Mouse (Mus musculus): ENCODE measurements around the gene Olfr1100. TPM values are rescaled to one million over a fixed set of nuclear protein-coding genes. Genes with fewer than 3 reads are reported as not detected.

Gene Olfr1100
- not detected in 2 replicates for polyA plus RNA-seq (2015; fragmentation: Nextera tagmentation; extraction: Ambion mirVana)

GRCm38 (mm10) chr2:86979854-86980253 lies at the start of gene Olfr1100:
TSS of gene Olfr1100 (minus strand) at chr2:86979954.
- ATAC-seq, result no peak
- no peak within 1 kb of the TSS for H3K4me3 ChIP-seq (ENCODE audit: low read depth, low read length)
- WGBS (ENCODE audit: insufficient replicate concordance), result 65% methylated on average over 3 of the region's 3 CpGs
- H3K4me2 ChIP-seq (ENCODE audit: low read depth, low read length), result no peak within 1 kb of the TSS
- no peaks in the 10 kb centered on the region for H3K27me3 ChIP-seq (ENCODE audit: insufficient read depth, low read length)
- no peak within 1 kb of the TSS for H3K9ac ChIP-seq (replicated peaks)
- TF ChIP-seq CTCF (IDR thresholded peaks at IDR 0.05; ENCODE audit: low read depth) (no peak), EP300 (IDR thresholded peaks at IDR 0.05; ENCODE audit: low read depth) (no peak)
- no peaks in the 10 kb centered on the region for H3K9me3 ChIP-seq (ENCODE audit: low read length)
- H3K36me3 ChIP-seq (replicated peaks; ENCODE audit: insufficient read depth, low read length), result no peaks in the 10 kb centered on the region
- DNase-seq, result no peak
- H3K27ac ChIP-seq (ENCODE audit: low read depth), result no peak within 1 kb of the TSS
- no peaks in the 10 kb centered on the region for H3K4me1 ChIP-seq (ENCODE audit: insufficient read depth)

GRCm38 (mm10) chr2:87026980-87027379 lies 47.2 kb upstream of the Olfr1100 start, which contains the start of gene Olfr1104:
TSS of gene Olfr1104 (minus strand) at chr2:87027080.
- WGBS (ENCODE audit: insufficient replicate concordance), result 70% methylated on average over 1 of the region's 1 CpGs
- no peaks in the 10 kb centered on the region for H3K9me3 ChIP-seq (ENCODE audit: low read length)
- no peak within 1 kb of the TSS for H3K4me3 ChIP-seq (ENCODE audit: low read depth, low read length)
- no peak within 1 kb of the TSS for H3K27ac ChIP-seq (ENCODE audit: low read depth)
- TF ChIP-seq EP300 (IDR thresholded peaks at IDR 0.05; ENCODE audit: low read depth) (no peak), CTCF (IDR thresholded peaks at IDR 0.05; ENCODE audit: low read depth) (no peak)
- no peak within 1 kb of the TSS for H3K9ac ChIP-seq (replicated peaks)
- H3K27me3 ChIP-seq (ENCODE audit: insufficient read depth, low read length), result no peaks in the 10 kb centered on the region
- no peaks in the 10 kb centered on the region for H3K4me1 ChIP-seq (ENCODE audit: insufficient read depth)
- ATAC-seq, result no peak
- H3K4me2 ChIP-seq (ENCODE audit: low read depth, low read length), result no peak within 1 kb of the TSS
- DNase-seq, result no peak
- no peaks in the 10 kb centered on the region for H3K36me3 ChIP-seq (replicated peaks; ENCODE audit: insufficient read depth, low read length)

GRCm38 (mm10) chr2:86998098-86998497 lies 18.3 kb upstream of the Olfr1100 start, which contains the start of gene Olfr1102:
TSS of gene Olfr1102 (plus strand) at chr2:86998398.
- Histone ChIP-seq H3K9ac (replicated peaks) (no peak within 1 kb of the TSS), H3K27me3 (ENCODE audit: insufficient read depth, low read length) (no peaks in the 10 kb centered on the region), H3K4me3 (ENCODE audit: low read depth, low read length) (no peak within 1 kb of the TSS), H3K4me2 (ENCODE audit: low read depth, low read length) (no peak within 1 kb of the TSS), H3K9me3 (ENCODE audit: low read length) (no peaks in the 10 kb centered on the region; the same call in 1 of the 2 replicates), H3K36me3 (replicated peaks; ENCODE audit: insufficient read depth, low read length) (no peaks in the 10 kb centered on the region), H3K27ac (ENCODE audit: low read depth) (no peak within 1 kb of the TSS), H3K4me1 (ENCODE audit: insufficient read depth) (no peaks in the 10 kb centered on the region)
- ATAC-seq (no peak), DNase-seq (no peak)
- TF ChIP-seq CTCF (IDR thresholded peaks at IDR 0.05; ENCODE audit: low read depth) (no peak), EP300 (IDR thresholded peaks at IDR 0.05; ENCODE audit: low read depth) (no peak)

- Histone ChIP-seq H3K4me1 (ENCODE audit: insufficient read depth) (no peaks in the 10 kb centered on the region), H3K4me3 (ENCODE audit: low read depth, low read length) (no peak within 1 kb of the TSS), H3K36me3 (replicated peaks; ENCODE audit: insufficient read depth, low read length) (no peaks in the 10 kb centered on the region), H3K4me2 (ENCODE audit: low read depth, low read length) (no peak within 1 kb of the TSS), H3K27ac (ENCODE audit: low read depth) (no peak within 1 kb of the TSS), H3K27me3 (ENCODE audit: insufficient read depth, low read length) (no peaks in the 10 kb centered on the region), H3K9me3 (ENCODE audit: low read length) (no peaks in the 10 kb centered on the region), H3K9ac (replicated peaks) (no peak within 1 kb of the TSS)
- ATAC-seq (no peak), DNase-seq (no peak)
- TF ChIP-seq CTCF (IDR thresholded peaks at IDR 0.05; ENCODE audit: low read depth) (no peak), EP300 (IDR thresholded peaks at IDR 0.05; ENCODE audit: low read depth) (no peak)
- 74% methylated on average over 3 of the region's 3 CpGs for WGBS (ENCODE audit: insufficient replicate concordance)
Observed at GRCm38 (mm10) chr2:86991121-86991520, 11.4 kb upstream of the Olfr1100 start, which contains the start of gene Olfr1101. TSS of gene Olfr1101 (minus strand) at chr2:86991221.

GRCm38 (mm10) chr2:86960593-86960992 lies 19.2 kb downstream of the Olfr1100 start, which contains the start of gene Olfr1099:
TSS of gene Olfr1099 (minus strand) at chr2:86960693.
- 65% methylated on average over 1 of the region's 1 CpGs for WGBS (ENCODE audit: insufficient replicate concordance)
- ATAC-seq, result no peak
- Histone ChIP-seq H3K9ac (replicated peaks) (no peak within 1 kb of the TSS), H3K9me3 (ENCODE audit: low read length) (no peaks in the 10 kb centered on the region), H3K27ac (ENCODE audit: low read depth) (no peak within 1 kb of the TSS), H3K27me3 (ENCODE audit: insufficient read depth, low read length) (no peaks in the 10 kb centered on the region), H3K36me3 (replicated peaks; ENCODE audit: insufficient read depth, low read length) (no peaks in the 10 kb centered on the region), H3K4me2 (ENCODE audit: low read depth, low read length) (no peak within 1 kb of the TSS), H3K4me1 (ENCODE audit: insufficient read depth) (no peaks in the 10 kb centered on the region), H3K4me3 (ENCODE audit: low read depth, low read length) (no peak within 1 kb of the TSS)
- no peak for DNase-seq
- TF ChIP-seq EP300 (IDR thresholded peaks at IDR 0.05; ENCODE audit: low read depth) (no peak), CTCF (IDR thresholded peaks at IDR 0.05; ENCODE audit: low read depth) (no peak)

GRCm38 (mm10) chr2:86926557-86926956 lies 53.2 kb downstream of the Olfr1100 start:
- Histone ChIP-seq H3K27ac (ENCODE audit: low read depth) (no peak overlapping the region), H3K4me1 (ENCODE audit: insufficient read depth) (no peaks in the 10 kb centered on the region), H3K4me3 (ENCODE audit: low read depth, low read length) (no peak overlapping the region), H3K9me3 (ENCODE audit: low read length) (no peaks in the 10 kb centered on the region), H3K36me3 (replicated peaks; ENCODE audit: insufficient read depth, low read length) (no peaks in the 10 kb centered on the region), H3K4me2 (ENCODE audit: low read depth, low read length) (no peak overlapping the region), H3K27me3 (ENCODE audit: insufficient read depth, low read length) (no peaks in the 10 kb centered on the region), H3K9ac (replicated peaks) (no peak overlapping the region)
- no peak for DNase-seq
- no peak for TF ChIP-seq CTCF (IDR thresholded peaks at IDR 0.05; ENCODE audit: low read depth)
- no peak for TF ChIP-seq EP300 (IDR thresholded peaks at IDR 0.05; ENCODE audit: low read depth)
- ATAC-seq, result no peak

Other genes starting within 250 kb of the Olfr1100 start
- gene Olfr1089, start 246.3 kb downstream of the Olfr1100 start, polyA plus RNA-seq (2015; fragmentation: Nextera tagmentation; extraction: Ambion mirVana), result not detected in 2 replicates
- gene Olfr1090, start 221.0 kb downstream of the Olfr1100 start, polyA plus RNA-seq (2015; fragmentation: Nextera tagmentation; extraction: Ambion mirVana), result not detected in 2 replicates
- not detected in 2 replicates for gene Olfr1093, start 197.5 kb downstream of the Olfr1100 start, polyA plus RNA-seq (2015; fragmentation: Nextera tagmentation; extraction: Ambion mirVana)
- not detected in 2 replicates for gene Olfr141, start 169.9 kb downstream of the Olfr1100 start, polyA plus RNA-seq (2015; fragmentation: Nextera tagmentation; extraction: Ambion mirVana)
- not detected in 2 replicates for gene Olfr1094, start 155.3 kb downstream of the Olfr1100 start, polyA plus RNA-seq (2015; fragmentation: Nextera tagmentation; extraction: Ambion mirVana)
- gene Olfr1095, start 128.3 kb downstream of the Olfr1100 start, polyA plus RNA-seq (2015; fragmentation: Nextera tagmentation; extraction: Ambion mirVana), result not detected in 2 replicates
- gene Gm13723, start 105.2 kb downstream of the Olfr1100 start, polyA plus RNA-seq (2015; fragmentation: Nextera tagmentation; extraction: Ambion mirVana), result not detected in 2 replicates
- not detected in 2 replicates for gene Olfr1097, start 87.7 kb downstream of the Olfr1100 start, polyA plus RNA-seq (2015; fragmentation: Nextera tagmentation; extraction: Ambion mirVana)
- not detected in 2 replicates for gene Olfr1098, start 55.4 kb downstream of the Olfr1100 start, polyA plus RNA-seq (2015; fragmentation: Nextera tagmentation; extraction: Ambion mirVana)
- gene Olfr1099, start 19.3 kb downstream of the Olfr1100 start, polyA plus RNA-seq (2015; fragmentation: Nextera tagmentation; extraction: Ambion mirVana), result not detected in 2 replicates
- not detected in 2 replicates for gene Olfr1101, start 11.3 kb upstream of the Olfr1100 start, polyA plus RNA-seq (2015; fragmentation: Nextera tagmentation; extraction: Ambion mirVana)
- not detected in 2 replicates for gene Olfr1102, start 18.4 kb upstream of the Olfr1100 start, polyA plus RNA-seq (2015; fragmentation: Nextera tagmentation; extraction: Ambion mirVana)
- gene Olfr1104, start 47.1 kb upstream of the Olfr1100 start, polyA plus RNA-seq (2015; fragmentation: Nextera tagmentation; extraction: Ambion mirVana), result not detected in 2 replicates
- not detected in 2 replicates for gene Olfr1105, start 56.6 kb upstream of the Olfr1100 start, polyA plus RNA-seq (2015; fragmentation: Nextera tagmentation; extraction: Ambion mirVana)
- gene Olfr1106, start 72.3 kb upstream of the Olfr1100 start, polyA plus RNA-seq (2015; fragmentation: Nextera tagmentation; extraction: Ambion mirVana), result not detected in 2 replicates
- gene Olfr1107, start 95.9 kb upstream of the Olfr1100 start, polyA plus RNA-seq (2015; fragmentation: Nextera tagmentation; extraction: Ambion mirVana), result not detected in 2 replicates
- gene Olfr1109, start 116.1 kb upstream of the Olfr1100 start, polyA plus RNA-seq (2015; fragmentation: Nextera tagmentation; extraction: Ambion mirVana), result not detected in 2 replicates
- not detected in 2 replicates for gene Olfr259, start 134.6 kb upstream of the Olfr1100 start, polyA plus RNA-seq (2015; fragmentation: Nextera tagmentation; extraction: Ambion mirVana)
- gene Olfr1110, start 160.3 kb upstream of the Olfr1100 start, polyA plus RNA-seq (2015; fragmentation: Nextera tagmentation; extraction: Ambion mirVana), result not detected in 2 replicates
- not detected in 2 replicates for gene Olfr1111, start 172.7 kb upstream of the Olfr1100 start, polyA plus RNA-seq (2015; fragmentation: Nextera tagmentation; extraction: Ambion mirVana)
- gene Olfr1112, start 207.8 kb upstream of the Olfr1100 start, polyA plus RNA-seq (2015; fragmentation: Nextera tagmentation; extraction: Ambion mirVana), result not detected in 2 replicates
- gene Olfr1113, start 229.0 kb upstream of the Olfr1100 start, polyA plus RNA-seq (2015; fragmentation: Nextera tagmentation; extraction: Ambion mirVana), result not detected in 2 replicates